Mouse (Mus musculus) ovary, postnatal 36 days (tissue): Measurements from ENCODE around the gene Magix.

Experiments used
- DNase-seq: peaks from one replicate; pipeline ENCODE4 v3.0.0; 2022; ENCODE audit warnings: low spot score, mixed read lengths

Magix gene

GRCm38 (mm10) chrX:7632560-7632959, 48.5 kb downstream of the Magix start:
- no peak for DNase-seq
